Mouse (Mus musculus) brain, adult 2 months (tissue): ENCODE data around the gene Fam19a2.

ENCODE experiments used
- DNase-seq: peaks from one replicate; pipeline ENCODE4 v3.0.0; 2011; ENCODE audit warnings: low read depth, low spot score

The Fam19a2 gene

DNA sequence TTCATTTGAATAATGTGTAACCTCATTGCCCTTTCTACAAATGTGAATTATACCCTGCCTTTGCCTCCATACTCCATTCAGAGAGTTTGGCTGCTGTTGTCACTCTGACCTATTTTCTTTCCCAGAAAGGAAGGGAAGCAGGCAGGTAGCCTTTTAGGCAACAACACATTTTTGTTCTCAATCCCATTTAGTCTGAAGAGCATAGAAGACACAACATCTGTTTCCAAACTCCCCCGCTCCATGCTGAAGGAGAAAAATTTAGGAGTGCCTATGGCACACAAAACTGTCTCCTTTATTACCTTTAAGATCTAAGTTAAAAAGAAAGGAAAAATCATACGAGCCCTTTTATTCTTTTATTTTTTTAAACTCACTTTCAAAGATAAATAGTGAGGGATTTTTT, 446.9 kb downstream of the Fam19a2 start:
- peak; percentile 75 for DNase-seq

DNA sequence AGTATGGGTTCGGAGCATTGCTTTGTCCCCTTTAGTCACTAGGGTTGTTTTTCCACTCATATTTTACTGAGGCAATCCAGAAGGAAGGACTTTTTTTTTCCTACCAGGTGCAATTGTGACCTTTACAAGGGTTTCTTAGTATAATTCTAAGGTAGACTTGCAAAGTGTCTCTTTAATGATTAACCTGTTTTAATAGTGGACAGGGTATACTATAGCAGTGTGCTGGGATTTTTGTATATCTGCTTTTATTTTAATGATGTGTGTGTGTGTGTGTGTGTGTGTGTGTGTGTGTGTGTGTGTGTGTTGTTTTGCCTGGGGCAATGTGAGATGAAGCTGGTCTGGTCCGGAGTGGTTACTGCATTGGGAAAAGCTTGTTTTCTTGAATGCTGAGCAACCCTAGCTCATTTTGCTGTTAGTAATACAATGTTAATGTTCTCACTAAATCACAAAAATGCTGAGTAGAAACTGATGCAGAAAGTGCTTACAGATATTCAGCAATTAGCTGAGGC, 458.2 kb downstream of the Fam19a2 start:
- DNase-seq: no peak

DNA sequence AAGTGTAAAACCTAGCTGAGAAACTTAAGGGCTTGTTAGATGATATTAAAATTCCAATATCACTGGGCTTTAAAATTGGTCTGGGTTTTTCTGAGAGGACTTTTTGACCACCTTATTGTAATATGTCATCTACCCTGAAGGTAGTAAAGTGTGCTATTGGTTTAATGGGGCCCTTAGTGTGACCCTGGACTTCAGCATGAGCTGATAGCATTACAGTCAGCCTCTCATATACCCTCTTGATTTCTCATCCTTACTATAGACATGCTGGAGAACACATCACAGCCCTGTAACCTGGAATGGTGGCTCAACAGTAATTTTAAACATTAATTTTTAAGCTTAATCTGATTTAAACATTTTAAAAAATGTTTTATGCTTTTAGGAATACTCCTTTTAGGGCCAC, 459.8 kb downstream of the Fam19a2 start:
- no peak for DNase-seq

DNA sequence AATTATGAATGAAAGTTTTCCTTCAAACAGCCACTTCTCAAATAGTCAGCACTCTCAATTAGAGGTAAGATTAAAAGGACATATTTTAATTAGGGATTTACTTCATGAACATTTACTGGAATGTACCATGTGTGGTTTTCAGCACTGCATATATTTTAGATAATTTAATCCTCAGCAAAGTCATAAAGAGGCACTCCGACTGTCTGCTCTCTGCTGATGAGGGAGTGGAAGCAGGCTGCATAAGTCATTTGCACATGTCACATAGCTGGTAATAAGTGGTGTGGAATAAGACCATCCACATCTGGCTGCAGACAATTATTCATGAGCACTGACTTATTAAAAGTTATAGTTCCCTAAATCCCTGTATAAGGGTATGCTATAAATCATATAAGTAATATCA, 484.5 kb downstream of the Fam19a2 start:
- DNase-seq: no peak

DNA sequence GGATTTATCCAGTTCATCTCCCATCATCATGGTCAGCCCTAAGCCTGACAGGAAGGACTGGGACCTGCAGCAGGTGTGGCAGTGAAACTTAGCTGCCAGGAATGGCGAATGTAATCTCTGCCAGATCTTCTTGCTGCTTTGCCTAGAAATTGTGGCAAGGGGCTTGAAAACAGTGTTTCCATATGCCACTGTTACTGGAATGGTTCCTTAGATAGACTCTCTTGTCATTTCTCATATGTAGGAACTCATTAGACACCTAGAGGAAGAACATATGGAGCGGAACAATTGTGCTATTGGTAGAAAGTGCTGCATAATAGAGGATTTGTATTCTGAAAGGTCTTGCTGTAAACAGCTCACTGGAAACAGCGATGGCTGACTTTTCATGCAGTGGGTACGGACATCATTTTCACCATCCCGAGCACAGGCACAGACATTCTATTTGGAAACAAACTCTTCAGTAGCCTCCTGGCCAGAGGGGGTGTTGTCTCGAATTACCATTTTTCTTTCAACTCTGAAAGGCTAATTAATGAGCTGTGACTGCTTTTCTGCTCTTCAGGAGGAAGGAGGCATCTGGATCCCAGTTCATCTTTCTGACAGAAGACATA, 488.0 kb downstream of the Fam19a2 start:
- DNase-seq: peak; percentile 14

DNA sequence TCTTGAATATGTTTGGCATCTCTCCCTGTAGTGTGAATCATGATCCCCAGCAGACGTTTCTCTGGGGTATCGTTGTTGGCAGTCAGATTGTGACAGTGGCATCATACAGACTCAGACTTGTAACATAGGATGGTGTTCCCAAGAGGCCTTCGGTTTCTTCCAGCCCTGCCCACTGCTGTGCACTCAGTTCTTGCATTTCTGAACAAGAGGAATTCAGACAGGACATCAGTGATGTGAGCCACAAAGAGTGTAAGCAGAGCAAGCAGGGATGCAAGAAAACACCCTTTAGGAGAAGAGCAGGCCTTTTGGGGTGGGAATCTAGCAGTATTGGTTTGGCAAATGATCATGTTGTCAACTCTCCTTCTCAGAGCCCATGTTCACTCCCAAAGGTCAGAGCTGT, 489.0 kb downstream of the Fam19a2 start:
- DNase-seq: peak; percentile 13

DNA sequence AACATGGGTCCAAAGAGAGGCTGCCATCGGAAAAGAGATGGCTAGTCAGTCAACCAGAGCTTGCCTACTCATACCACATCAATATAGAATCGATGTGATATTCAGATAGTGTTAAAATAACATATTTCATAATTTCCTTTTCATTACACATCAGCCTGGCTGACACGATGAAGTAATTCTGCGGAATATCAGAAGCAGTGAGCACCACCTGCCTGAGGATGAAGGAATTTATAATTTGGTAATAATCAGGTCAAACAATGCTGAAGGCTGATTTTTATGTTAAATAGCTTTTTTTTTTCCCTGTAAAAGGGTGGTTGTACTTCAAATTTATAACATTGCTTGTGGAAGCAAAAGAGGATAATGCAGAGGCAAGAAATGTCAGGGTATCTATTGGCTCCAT, 490.2 kb downstream of the Fam19a2 start:
- no peak for DNase-seq

DNA sequence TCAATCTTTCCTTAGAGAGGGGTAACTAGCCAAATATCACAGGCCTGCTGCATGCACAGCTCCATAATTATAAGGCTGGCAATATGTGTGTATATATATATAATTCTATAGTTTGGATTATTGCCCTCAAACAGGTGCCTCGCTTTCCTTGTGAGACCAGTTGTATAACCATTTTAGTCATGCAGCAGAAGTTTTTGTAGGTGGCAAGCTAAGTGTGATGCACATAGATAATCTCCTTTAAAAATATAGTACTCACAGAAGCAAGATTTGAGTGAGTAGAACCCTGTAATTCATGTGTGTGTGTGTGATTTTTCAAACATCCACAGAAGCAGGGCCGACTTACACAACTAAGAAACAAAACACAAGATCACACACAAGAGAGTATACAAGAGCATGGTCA, 525.6 kb downstream of the Fam19a2 start:
- DNase-seq: peak; percentile 49
